Mouse (Mus musculus) spleen, adult 2 months (tissue): ENCODE data around the gene Gc.

Experiments
- CTCF ChIP-seq: fragments of 200-500 bp; IDR thresholded peaks from 2 replicates; pipeline ENCODE4 v1.5.1; 2011; ENCODE audit warnings: mild to moderate bottlenecking, inconsistent platforms; ENCODE audit not compliant: insufficient read depth, insufficient read length, insufficient replicate concordance; ENCODE audit errors: extremely low read depth
- POLR2A ChIP-seq: fragments of 200-500 bp; IDR thresholded peaks from 2 replicates; pipeline ENCODE4 v1.6.1; 2011; ENCODE audit warnings: low read depth, low read length, inconsistent platforms

DNA sequence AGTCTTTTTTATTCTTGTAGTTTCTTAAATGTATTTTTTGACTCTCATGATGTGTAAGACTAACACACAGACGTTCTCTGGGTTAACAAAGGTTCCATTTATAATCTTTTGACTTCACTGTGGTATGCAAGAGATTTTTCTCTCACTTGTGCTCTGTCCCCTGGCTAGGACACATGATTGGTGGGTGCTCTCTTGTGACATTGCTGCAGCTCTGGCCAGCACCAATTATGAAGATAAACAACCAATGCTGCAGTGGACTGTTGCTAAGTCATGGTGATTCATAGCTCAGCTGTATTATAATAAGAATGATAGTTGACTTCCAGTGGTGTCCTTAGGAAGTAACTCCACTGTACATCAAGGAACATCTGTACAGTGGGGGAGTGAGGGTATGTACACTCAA, 87.6 kb downstream of the Gc start:
- TF ChIP-seq CTCF (no peak), POLR2A (no peak)
